Mouse (Mus musculus) hindbrain, embryonic 12.5 days (tissue): ENCODE data around the gene Abraxas2. TPM values are rescaled to one million over a fixed set of nuclear protein-coding genes. Genes with fewer than 3 reads are reported as not detected.

Source experiments
- ATAC-seq: fragments of 200-750 bp; cut with Nextera tagmentation; 2 replicates; pipeline ENCODE4 v1.8.0; 2017; ENCODE audit warnings: moderate TSS enrichment; ENCODE audit not compliant: low FRiP score
- H3K27ac ChIP-seq: fragments of 300-500 bp; sonication (generic); 2 replicates; pipeline ENCODE4 v1.5.1; 2016; ENCODE audit warnings: mild to moderate bottlenecking
- H3K27me3 ChIP-seq: fragments of 300-500 bp; sonication (generic); 2 replicates; pipeline ENCODE4 v1.6.1; 2016; ENCODE audit warnings: mild to moderate bottlenecking
- H3K36me3 ChIP-seq: fragments of 300-500 bp; sonication (generic); 2 replicates; pipeline ENCODE4 v1.6.1; 2016; ENCODE audit warnings: mild to moderate bottlenecking
- H3K4me1 ChIP-seq: fragments of 300-500 bp; sonication (generic); 2 replicates; pipeline ENCODE4 v1.6.1; 2016
- H3K4me2 ChIP-seq: fragments of 300-500 bp; sonication (generic); replicated peaks from 2 replicates; pipeline ENCODE4 v1.6.1; 2016; ENCODE audit warnings: mild to moderate bottlenecking
- H3K4me3 ChIP-seq: fragments of 300-500 bp; sonication (generic); 2 replicates; pipeline ENCODE4 v1.5.1; 2016; ENCODE audit warnings: mild to moderate bottlenecking
- H3K9ac ChIP-seq: fragments of 300-500 bp; sonication (generic); 2 replicates; pipeline ENCODE4 v1.6.1; 2016; ENCODE audit warnings: mild to moderate bottlenecking, moderate library complexity
- H3K9me3 ChIP-seq: fragments of 300-500 bp; sonication (generic); replicated peaks from 2 replicates; pipeline ENCODE4 v1.6.1; 2016; ENCODE audit warnings: mild to moderate bottlenecking
- WGBS: fragments of 180-500 bp; shearing (Covaris S2); methylation state at CpG from one replicate; pipeline ENCODE4 v1.1.7; 2016; 5-methylcytosine and 5-hydroxymethylcytosine counted together
- polyA plus RNA-seq: library from polyadenylated mRNA; unstranded; fragments of >200 nt; fragmentation: Nextera tagmentation; extraction: Ambion mirVana; gene quantifications from 2 replicates; pipeline ENCODE4 v1.2.1, GENCODE M21; 2016

Gene Abraxas2
- polyA plus RNA-seq, 1 experiment from 2014 or later, result 36.2 TPM

DNA sequence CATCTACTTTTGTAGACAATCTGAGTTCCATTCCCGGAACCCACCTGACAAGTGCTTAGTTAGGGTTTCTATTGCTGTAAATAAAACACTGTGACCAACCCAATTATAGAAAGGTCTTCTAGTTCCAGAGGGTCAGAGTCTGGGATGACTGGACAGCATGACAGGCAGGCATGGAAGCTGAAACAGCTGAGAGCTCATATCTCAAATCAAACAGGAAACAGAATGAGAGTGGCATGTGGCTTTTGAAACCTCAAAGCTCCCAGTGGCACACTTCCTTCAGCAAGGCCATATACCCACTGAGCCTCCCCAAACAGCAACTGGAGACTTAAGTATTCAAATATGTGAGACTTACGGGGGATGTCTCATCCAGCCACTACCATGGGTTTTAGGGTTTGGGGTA lies 14.0 kb downstream of the Abraxas2 start:
- H3K4me2 ChIP-seq, result no peak overlapping the region
- no peak overlapping the region for H3K9ac ChIP-seq
- H3K4me1 ChIP-seq, result no peaks in the 10 kb centered on the region
- peaks cover 74% of the 10 kb centered on the region for H3K36me3 ChIP-seq
- no peaks in the 10 kb centered on the region for H3K27me3 ChIP-seq
- 92% methylated on average over 2 of the region's 2 CpGs for WGBS
- no peak for ATAC-seq
- H3K4me3 ChIP-seq, result no peak overlapping the region
- H3K9me3 ChIP-seq, result no peaks in the 10 kb centered on the region
- no peak overlapping the region for H3K27ac ChIP-seq

DNA sequence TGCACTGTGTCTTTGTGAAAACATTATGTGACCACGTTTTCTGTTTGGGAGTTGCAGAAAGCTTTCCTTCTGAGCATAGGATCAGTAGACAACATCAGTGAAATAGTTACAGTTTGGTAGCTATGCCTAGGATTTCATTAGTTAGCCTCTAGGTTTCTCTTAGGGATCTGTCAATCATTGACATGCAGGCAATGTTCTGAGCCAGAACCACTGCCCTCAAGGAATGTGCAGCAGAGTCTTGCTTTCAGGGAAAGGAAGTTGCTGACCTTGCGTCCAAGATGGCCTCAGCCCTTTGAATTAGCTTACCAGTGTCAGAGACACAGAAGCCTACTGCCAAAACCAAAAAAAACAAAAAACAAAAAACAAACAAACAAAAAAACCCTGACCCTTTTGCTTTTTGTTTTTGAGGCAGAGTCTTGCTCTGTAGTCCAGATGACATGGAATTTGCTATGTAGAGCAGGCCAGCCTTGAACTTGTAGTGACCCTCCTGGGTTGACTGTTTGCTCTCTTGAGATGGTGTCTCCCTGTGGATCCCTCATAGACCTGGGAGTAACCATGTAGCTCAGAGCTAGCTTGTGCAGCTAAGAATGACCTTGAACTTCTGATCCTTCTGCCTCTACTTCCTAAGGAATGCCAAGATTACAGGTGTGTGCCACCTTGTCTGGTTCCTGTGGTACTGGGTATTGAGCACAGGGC lies 16.5 kb downstream of the Abraxas2 start:
- Histone ChIP-seq H3K4me3 (no peak overlapping the region), H3K27ac (no peak overlapping the region), H3K9me3 (no peaks in the 10 kb centered on the region), H3K9ac (no peak overlapping the region), H3K4me1 (no peaks in the 10 kb centered on the region), H3K4me2 (no peak overlapping the region), H3K27me3 (no peaks in the 10 kb centered on the region), H3K36me3 (peaks cover 77% of the 10 kb centered on the region)
- ATAC-seq, result no peak
- WGBS, result 86% methylated on average over 2 of the region's 2 CpGs

DNA sequence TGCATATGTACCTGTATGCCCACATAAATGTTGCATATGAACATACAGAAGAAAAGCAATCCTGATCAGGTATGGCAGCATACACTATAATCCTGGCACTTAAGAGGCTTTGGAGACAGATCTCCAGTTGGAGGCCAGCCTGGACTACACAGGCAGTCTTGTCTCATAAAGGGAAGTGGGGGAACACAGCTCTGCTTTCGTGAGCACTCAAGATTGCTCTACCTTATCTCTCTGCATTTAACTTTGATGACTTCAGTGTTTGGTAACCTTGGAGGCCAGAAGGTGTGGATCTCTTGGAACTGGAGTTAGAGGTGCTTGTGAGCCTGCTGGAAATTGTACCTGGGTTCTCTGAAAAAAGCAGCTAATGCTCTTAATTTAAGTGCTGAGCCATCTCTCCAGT lies 21.3 kb downstream of the Abraxas2 start:
- H3K4me1 ChIP-seq, result no peaks in the 10 kb centered on the region
- peaks cover 92% of the 10 kb centered on the region for H3K36me3 ChIP-seq
- no peak overlapping the region for H3K9ac ChIP-seq
- 91% methylated on average over 1 of the region's 1 CpGs for WGBS
- H3K9me3 ChIP-seq, result no peaks in the 10 kb centered on the region
- no peak overlapping the region for H3K4me3 ChIP-seq
- H3K27ac ChIP-seq, result no peak overlapping the region
- no peak overlapping the region for H3K4me2 ChIP-seq
- no peaks in the 10 kb centered on the region for H3K27me3 ChIP-seq
- ATAC-seq, result no peak

DNA sequence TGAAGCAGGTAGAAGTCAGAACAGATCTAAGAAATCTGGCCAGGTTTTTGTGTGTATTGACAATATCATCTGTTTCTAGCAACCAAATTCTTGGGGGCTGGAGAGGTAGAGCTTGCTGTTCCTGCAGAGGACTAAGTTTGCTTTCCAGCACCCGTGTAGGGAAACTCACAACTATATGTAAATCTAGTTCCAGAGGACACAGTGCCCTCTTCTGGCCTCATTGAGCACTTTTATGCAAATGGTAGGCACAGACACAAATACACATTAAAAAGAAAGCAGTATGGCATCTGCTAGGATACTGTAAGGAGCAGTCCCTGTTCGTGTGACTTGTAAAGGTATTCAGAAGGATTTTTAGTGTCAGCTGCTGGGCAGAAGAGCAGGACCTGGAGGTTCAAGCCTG lies 23.3 kb downstream of the Abraxas2 start:
- no peaks in the 10 kb centered on the region; the same call in 1 of the 2 replicates for H3K4me1 ChIP-seq
- no peak overlapping the region for H3K4me3 ChIP-seq
- H3K9me3 ChIP-seq, result no peaks in the 10 kb centered on the region
- no peak for ATAC-seq
- H3K27ac ChIP-seq, result no peak overlapping the region
- 73% methylated on average over 2 of the region's 2 CpGs for WGBS
- peaks cover 72% of the 10 kb centered on the region for H3K36me3 ChIP-seq
- H3K9ac ChIP-seq, result no peak overlapping the region
- H3K27me3 ChIP-seq, result no peaks in the 10 kb centered on the region
- no peak overlapping the region for H3K4me2 ChIP-seq

DNA sequence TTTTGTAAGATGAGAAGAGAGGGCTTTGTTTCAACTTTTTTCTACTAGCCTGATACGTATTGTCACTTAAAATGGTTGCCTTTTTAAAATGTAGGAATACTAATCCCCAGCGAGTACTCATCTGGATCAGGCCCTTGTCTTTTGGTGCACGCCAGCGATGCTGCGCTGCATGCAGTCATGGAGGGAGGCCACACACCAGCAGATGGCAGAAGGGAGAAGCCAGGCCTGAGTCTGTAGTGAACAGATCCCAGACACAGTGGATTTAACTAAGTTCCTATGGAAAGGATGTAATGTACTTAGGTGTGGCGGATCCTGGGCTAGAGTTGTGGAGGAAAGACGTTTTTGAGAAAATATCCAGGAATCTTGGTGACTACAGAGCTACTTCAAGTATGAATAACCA lies 25.0 kb downstream of the Abraxas2 start:
- H3K4me1 ChIP-seq, result no peaks in the 10 kb centered on the region; the same call in 1 of the 2 replicates
- H3K27ac ChIP-seq, result no peak overlapping the region
- H3K9me3 ChIP-seq, result no peaks in the 10 kb centered on the region
- H3K4me2 ChIP-seq, result no peak overlapping the region
- H3K9ac ChIP-seq, result no peak overlapping the region
- H3K27me3 ChIP-seq, result no peaks in the 10 kb centered on the region
- ATAC-seq, result no peak
- 94% methylated on average over 7 of the region's 7 CpGs for WGBS
- peaks cover 58% of the 10 kb centered on the region for H3K36me3 ChIP-seq
- H3K4me3 ChIP-seq, result no peak overlapping the region

DNA sequence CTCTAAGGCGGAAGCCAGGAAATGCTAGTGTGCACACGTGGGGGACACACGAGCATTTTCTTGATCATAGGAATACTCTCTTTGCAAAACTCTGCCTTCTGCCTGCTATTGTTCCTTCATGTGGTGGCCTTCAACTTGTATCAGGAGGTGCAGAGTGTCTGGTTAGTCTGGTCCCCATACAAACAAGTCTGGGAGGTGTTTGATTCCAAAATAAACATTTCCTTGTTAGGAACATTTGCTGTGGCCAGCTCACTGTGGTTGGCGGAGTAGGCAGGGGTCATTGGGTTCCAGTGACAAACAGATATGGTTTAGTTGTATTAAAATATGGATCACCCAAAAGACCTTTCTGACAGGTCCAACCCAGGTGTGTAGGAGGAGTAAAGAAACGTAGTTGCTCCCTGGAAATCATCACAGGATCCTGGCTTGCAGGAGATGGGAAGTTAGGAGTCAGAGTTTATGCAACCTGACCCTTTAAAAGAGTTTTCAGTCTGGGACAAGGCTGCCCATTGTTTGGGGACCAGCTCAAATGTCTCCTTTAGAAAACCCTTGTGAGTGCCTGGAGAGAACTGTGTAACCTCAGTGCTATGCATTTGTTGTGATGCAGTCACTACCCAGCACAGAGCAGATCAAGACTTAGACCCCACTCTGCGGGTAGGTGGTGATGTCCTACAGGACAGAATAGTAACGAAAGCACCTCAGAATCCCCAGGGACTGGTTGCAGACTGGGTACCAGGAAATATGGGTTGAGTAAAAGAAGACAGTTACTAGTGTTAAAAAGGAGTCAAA lies 28.2 kb downstream of the Abraxas2 start:
- H3K4me1 ChIP-seq, result no peaks in the 10 kb centered on the region; the same call in 1 of the 2 replicates
- H3K4me2 ChIP-seq, result no peak overlapping the region
- H3K4me3 ChIP-seq, result no peak overlapping the region
- H3K27me3 ChIP-seq, result no peaks in the 10 kb centered on the region
- H3K27ac ChIP-seq, result no peak overlapping the region
- no peaks in the 10 kb centered on the region for H3K9me3 ChIP-seq
- H3K9ac ChIP-seq, result no peak overlapping the region
- whole genome bisulfite sequencing, result 62% methylated on average over 7 of the region's 7 CpGs
- no peak for ATAC-seq
- H3K36me3 ChIP-seq, result peaks cover 29% of the 10 kb centered on the region

DNA sequence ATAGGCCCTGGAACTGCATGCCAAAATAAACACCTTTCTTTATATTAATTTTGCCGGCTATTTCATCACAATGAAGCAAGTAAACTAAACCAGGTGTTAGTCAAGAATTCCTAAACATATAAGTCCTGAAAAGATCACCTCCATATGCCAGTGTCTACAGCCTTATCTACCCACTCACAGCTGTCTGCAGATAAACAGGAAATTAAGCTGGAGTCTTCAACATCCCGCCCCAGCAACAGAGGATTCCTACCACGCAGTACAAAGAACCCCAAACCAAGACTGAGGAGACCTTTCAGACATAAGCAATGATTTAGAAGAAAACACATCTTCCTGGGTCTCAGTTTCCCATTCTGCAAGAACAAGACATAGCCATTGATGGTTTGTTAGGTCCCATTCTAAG lies 29.0 kb downstream of the Abraxas2 start:
- no peaks in the 10 kb centered on the region for H3K9me3 ChIP-seq
- H3K27ac ChIP-seq, result no peak overlapping the region
- no peak overlapping the region for H3K4me3 ChIP-seq
- WGBS, result 87% methylated on average over 3 of the region's 3 CpGs
- ATAC-seq, result no peak
- no peak overlapping the region for H3K9ac ChIP-seq
- H3K27me3 ChIP-seq, result no peaks in the 10 kb centered on the region
- H3K4me2 ChIP-seq, result no peak overlapping the region
- H3K4me1 ChIP-seq, result no peaks in the 10 kb centered on the region; the same call in 1 of the 2 replicates
- H3K36me3 ChIP-seq, result peaks cover 20% of the 10 kb centered on the region

DNA sequence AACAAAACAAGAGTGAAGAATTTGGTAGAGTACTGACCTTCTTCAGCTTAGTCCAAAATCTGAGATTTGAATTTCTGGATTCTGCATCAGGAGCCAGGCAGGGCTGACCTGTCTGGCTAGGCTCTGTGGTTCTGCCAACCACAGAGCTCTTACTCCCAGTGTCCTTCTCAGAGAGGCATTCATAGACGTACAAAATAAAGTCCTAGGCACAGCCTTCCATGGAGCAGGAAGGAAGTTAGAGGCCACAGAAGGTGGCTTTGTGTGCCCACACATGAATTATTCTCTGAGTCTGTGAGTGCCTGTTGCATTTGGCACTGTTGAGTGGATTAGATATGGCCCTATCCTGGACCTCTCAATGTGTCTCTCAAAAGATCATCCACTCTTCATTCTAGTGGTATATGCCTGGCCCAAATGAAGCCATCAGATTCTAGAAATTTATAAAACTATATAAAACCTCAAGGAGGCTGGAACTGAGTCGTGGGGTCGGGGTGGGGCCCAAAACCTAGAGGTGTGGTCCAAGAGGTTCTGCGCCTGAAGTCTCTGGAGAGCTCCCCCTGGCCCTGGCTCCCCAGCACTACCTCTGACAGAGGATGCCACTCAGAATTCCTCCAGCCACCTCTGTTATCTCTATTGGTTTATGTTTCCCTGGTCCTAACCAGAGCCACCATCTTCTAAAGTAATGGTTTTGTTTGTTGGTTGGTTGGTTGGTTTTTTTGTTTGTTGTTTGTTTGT lies 29.7 kb downstream of the Abraxas2 start:
- Histone ChIP-seq H3K27ac (no peak overlapping the region), H3K9ac (no peak overlapping the region), H3K4me2 (no peak overlapping the region), H3K9me3 (no peaks in the 10 kb centered on the region), H3K36me3 (peaks cover 14% of the 10 kb centered on the region), H3K27me3 (no peaks in the 10 kb centered on the region), H3K4me1 (no peaks in the 10 kb centered on the region; the same call in 1 of the 2 replicates), H3K4me3 (no peak overlapping the region)
- ATAC-seq, result no peak
- WGBS, result 64% methylated on average over 4 of the region's 4 CpGs

DNA sequence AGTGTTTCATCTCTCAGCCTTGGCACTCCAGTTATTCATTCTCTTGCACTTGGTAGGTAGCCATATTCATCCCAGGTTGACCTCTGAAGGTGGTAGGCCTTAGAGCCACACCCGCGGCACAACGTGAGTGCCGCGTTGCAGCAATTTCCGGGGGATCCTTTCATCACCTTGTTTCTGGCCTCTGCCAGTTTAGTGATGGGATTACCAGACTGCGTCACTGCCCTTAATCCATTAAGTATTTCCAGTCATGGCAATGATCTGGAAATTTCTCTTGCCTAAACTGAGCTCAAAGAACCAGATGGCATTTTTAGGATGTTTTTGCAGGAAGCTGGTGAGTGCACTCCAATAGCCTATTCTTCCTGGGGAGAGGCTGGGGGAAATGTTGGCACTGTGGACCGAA lies 30.7 kb downstream of the Abraxas2 start:
- H3K4me2 ChIP-seq, result no peak overlapping the region
- no peak overlapping the region for H3K27ac ChIP-seq
- 95% methylated on average over 8 of the region's 8 CpGs for WGBS
- H3K9me3 ChIP-seq, result no peaks in the 10 kb centered on the region
- H3K36me3 ChIP-seq, result peaks cover 5% of the 10 kb centered on the region
- no peaks in the 10 kb centered on the region; the same call in 1 of the 2 replicates for H3K4me1 ChIP-seq
- no peak overlapping the region for H3K4me3 ChIP-seq
- no peak overlapping the region for H3K9ac ChIP-seq
- no peaks in the 10 kb centered on the region for H3K27me3 ChIP-seq
- ATAC-seq, result no peak

DNA sequence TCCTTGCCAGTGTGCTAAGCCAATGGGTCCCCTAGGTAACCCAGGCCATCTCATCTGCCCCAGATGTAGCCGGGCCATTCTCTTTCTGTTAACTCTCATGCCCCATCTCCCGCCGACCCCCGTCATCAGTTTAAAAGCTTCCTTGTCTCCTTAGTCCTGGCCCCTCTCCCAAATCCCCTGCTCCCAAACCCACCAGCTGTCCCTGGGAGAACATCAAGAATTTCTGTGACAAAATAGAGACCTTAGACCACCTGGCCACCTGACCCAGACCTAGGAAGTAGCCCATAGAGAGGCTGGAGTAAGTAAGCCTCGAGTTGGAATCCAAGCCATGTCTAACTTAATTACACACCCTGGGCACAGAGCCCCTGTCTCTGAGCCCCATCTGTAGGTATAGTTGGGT lies 31.2 kb downstream of the Abraxas2 start:
- no peaks in the 10 kb centered on the region; the same call in 1 of the 2 replicates for H3K4me1 ChIP-seq
- H3K36me3 ChIP-seq, result no peaks in the 10 kb centered on the region
- no peak overlapping the region for H3K27ac ChIP-seq
- no peak for ATAC-seq
- no peak overlapping the region for H3K4me3 ChIP-seq
- no peaks in the 10 kb centered on the region for H3K27me3 ChIP-seq
- H3K9me3 ChIP-seq, result no peaks in the 10 kb centered on the region
- 90% methylated on average over 5 of the region's 5 CpGs for WGBS
- H3K4me2 ChIP-seq, result no peak overlapping the region
- H3K9ac ChIP-seq, result no peak overlapping the region

DNA sequence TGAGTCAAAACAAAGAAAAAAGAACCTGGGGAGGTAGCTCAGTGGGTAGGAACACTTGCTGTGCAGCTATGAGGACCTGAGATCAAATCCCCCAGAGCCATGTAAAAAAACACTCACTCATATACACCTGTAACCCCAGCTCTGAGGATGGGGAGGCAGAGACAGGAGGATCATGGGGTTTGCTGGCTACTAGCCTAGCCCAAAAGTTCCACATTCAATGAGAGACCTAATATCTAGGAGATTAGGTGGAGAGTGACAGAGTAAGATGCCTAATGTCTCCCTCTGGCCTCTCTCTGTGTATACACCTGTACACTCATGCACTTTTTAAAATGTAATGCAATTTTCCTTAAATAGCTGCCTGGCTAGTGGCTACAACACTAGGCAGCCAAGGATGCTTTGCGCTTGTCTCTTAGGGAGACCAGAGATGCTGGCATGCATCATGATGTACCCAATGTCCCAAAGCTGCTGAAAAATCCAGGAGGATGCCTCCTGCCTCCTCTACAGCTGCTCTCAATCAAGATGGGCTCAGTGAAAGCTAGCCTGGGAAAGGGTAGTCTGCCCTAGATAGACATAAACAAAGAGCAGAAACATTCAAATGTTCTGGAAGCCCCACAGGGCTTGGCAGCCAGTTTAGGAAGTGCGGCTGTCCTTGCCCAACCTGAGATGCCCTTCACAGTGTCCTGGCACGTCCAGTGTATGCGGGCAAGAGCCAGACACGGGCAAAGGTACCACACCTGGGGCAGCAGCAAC lies 32.7 kb downstream of the Abraxas2 start:
- H3K36me3 ChIP-seq, result no peaks in the 10 kb centered on the region
- H3K27me3 ChIP-seq, result no peaks in the 10 kb centered on the region
- no peaks in the 10 kb centered on the region for H3K9me3 ChIP-seq
- H3K4me3 ChIP-seq, result no peak overlapping the region
- no peak overlapping the region for H3K27ac ChIP-seq
- WGBS, result 85% methylated on average over 5 of the region's 5 CpGs
- no peaks in the 10 kb centered on the region; the same call in 1 of the 2 replicates for H3K4me1 ChIP-seq
- no peak overlapping the region for H3K4me2 ChIP-seq
- ATAC-seq, result no peak
- H3K9ac ChIP-seq, result no peak overlapping the region

DNA sequence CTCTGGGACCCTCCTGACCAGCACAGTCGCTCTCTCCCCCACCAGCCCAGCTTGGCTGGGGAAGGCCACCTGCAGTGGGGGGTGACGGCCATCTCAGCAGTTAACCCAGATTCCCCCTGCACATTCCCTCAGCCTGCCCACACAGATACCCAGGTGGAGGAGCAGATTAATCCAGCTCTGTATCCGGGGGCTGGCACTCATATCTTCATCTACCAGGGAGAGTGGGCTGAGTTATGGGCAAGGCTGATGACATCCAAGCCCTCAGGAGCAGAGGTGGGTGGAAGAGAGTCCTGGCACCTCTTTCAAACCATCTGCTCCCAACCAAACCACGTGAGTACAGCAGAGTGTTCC lies 33.3 kb downstream of the Abraxas2 start:
- H3K9me3 ChIP-seq, result no peaks in the 10 kb centered on the region
- 46% methylated on average over 4 of the region's 4 CpGs for WGBS
- H3K36me3 ChIP-seq, result no peaks in the 10 kb centered on the region
- no peak for ATAC-seq
- no peaks in the 10 kb centered on the region for H3K27me3 ChIP-seq
- H3K4me1 ChIP-seq, result no peaks in the 10 kb centered on the region
- H3K9ac ChIP-seq, result no peak overlapping the region
- no peak overlapping the region for H3K4me2 ChIP-seq
- H3K4me3 ChIP-seq, result no peak overlapping the region
- H3K27ac ChIP-seq, result no peak overlapping the region
